8 mouse cellular contexts compared by ENCODE assay signal in genomic region chr2:4561196-4561595, GRCm38 (mm10).
DNase-seq lines count a peak whose midpoint lies in the region; ATAC-seq lines count a peak whose summit lies in the region.

No protein-coding gene starts in this region.

- H3K27ac ChIP-seq in kidney, embryonic 15.5 days: peak overlapping the region; percentile 98
- H3K27ac ChIP-seq in hindbrain, embryonic 12.5 days: peak overlapping the region; percentile 19
- H3K27ac ChIP-seq in midbrain, embryonic 10.5 days (replicated peaks): peak overlapping the region; percentile 93

- peaks cover 80% of the 10 kb centered on the region for H3K4me1 ChIP-seq in kidney, embryonic 15.5 days
- peaks cover 67% of the 10 kb centered on the region for H3K4me1 ChIP-seq in hindbrain, embryonic 12.5 days
- H3K4me1 ChIP-seq in midbrain, embryonic 10.5 days: peaks cover 82% of the 10 kb centered on the region

- no peak for DNase-seq in kidney, adult 9 months
- DNase-seq in c-Kit-positive CD71-positive TER-119-positive erythroid progenitor cells, embryonic 14.5 days (ENCODE audit: low spot score): peak; percentile 90
- DNase-seq in midbrain, embryonic 10.5 days (ENCODE audit: low spot score): no peak
- DNase-seq in gastrocnemius, adult 18-20 months (ENCODE audit: low spot score): no peak
- no peak for DNase-seq in ovary, adult 18-20 months (ENCODE audit: low spot score)
- no peak for DNase-seq in T-cell, adult 2 months (ENCODE audit: low spot score)

- H3K9ac ChIP-seq in kidney, embryonic 15.5 days: peak overlapping the region; percentile 51
- peak overlapping the region; percentile 67 for H3K9ac ChIP-seq in hindbrain, embryonic 12.5 days

- peak overlapping the region; percentile 56 for H3K4me3 ChIP-seq in kidney, embryonic 15.5 days (replicated peaks)
- H3K4me3 ChIP-seq in hindbrain, embryonic 12.5 days: peak overlapping the region; percentile 38
- peak overlapping the region; percentile 59 for H3K4me3 ChIP-seq in midbrain, embryonic 10.5 days

- H3K27me3 ChIP-seq in kidney, embryonic 15.5 days: no peaks in the 10 kb centered on the region
- H3K27me3 ChIP-seq in hindbrain, embryonic 12.5 days: no peaks in the 10 kb centered on the region
- no peaks in the 10 kb centered on the region for H3K27me3 ChIP-seq in midbrain, embryonic 10.5 days (ENCODE audit: low read depth, poor library complexity, severe bottlenecking)

- ATAC-seq in kidney, embryonic 15.5 days (replicated peaks; ENCODE audit: low FRiP score): peak; percentile 38; the same call in 1 of the 2 replicates
- no peak for ATAC-seq in hindbrain, embryonic 12.5 days (ENCODE audit: low FRiP score)

- peaks cover 15% of the 10 kb centered on the region for H3K36me3 ChIP-seq in kidney, embryonic 15.5 days
- peaks cover 24% of the 10 kb centered on the region for H3K36me3 ChIP-seq in hindbrain, embryonic 12.5 days
- peaks cover 46% of the 10 kb centered on the region for H3K36me3 ChIP-seq in midbrain, embryonic 10.5 days

- peak overlapping the region; percentile 71 for H3K4me2 ChIP-seq in kidney, embryonic 15.5 days
- H3K4me2 ChIP-seq in hindbrain, embryonic 12.5 days (replicated peaks): peak overlapping the region; percentile 56

- 10% methylated on average over 5 of the region's 5 CpGs for WGBS in kidney, embryonic 15.5 days
- WGBS in hindbrain, embryonic 12.5 days: 44% methylated on average over 5 of the region's 5 CpGs
- 66% methylated on average over 5 of the region's 5 CpGs for WGBS in midbrain, embryonic 10.5 days

- no peaks in the 10 kb centered on the region for H3K9me3 ChIP-seq in kidney, embryonic 15.5 days (replicated peaks)
- H3K9me3 ChIP-seq in hindbrain, embryonic 12.5 days (replicated peaks): no peaks in the 10 kb centered on the region
- no peaks in the 10 kb centered on the region for H3K9me3 ChIP-seq in midbrain, embryonic 10.5 days (replicated peaks)

Comparison
In these comparisons a context has a peak if more than half of its experiments do, and no peak if none do; other contexts are left out.
1. H3K27ac ChIP-seq: peak in every context shown above with its lines; median percentile 98 in kidney, embryonic 15.5 days; 93 in midbrain, embryonic 10.5 days; 19 in hindbrain, embryonic 12.5 days.